15 mouse cellular contexts compared by ENCODE assay signal in the genomic region with DNA sequence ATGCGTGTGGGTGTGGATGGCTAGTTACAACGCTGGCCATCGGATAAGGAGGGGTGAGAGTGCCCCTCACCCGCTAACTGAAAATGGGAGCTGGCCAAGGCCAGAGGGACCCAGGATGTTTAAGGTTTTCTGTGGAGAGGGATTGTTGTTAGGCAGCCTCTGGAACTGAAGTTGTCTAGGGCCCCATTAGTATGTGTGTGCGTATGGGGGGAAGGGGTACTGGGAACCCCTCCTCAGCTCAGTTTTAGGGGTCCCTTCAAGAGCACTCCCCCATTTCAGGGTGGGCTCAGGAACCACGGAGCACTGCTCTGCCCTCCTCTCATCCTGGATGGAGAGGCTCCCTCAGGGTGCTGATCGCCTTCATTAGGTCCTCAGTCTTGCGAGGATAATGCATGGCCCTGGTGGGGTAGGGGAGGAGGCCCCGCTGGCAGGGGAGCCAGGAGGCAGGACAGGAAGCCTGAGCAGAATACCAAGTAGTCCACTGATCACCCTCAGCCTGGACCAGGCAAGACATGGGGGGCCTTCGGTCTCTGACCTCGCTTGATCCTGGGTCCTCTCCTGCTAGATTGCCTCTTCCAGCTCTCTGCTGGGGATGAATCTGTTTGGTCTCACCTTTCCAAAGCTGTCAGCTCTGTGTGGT. TPM values are rescaled to one million over a fixed set of nuclear protein-coding genes. Genes with fewer than 3 reads are reported as not detected.
DNase-seq lines count a peak whose midpoint lies in the region.
"Had no signal": no experiment of that assay in that cellular context is flagged by ENCODE, and none has a peak within 500 bp of the region (broad histone marks: within the 10 kb centered on the region; RNA-seq: fewer than 3 reads in every experiment).

No protein-coding gene starts in this region.

- peaks cover 40% of the 10 kb centered on the region for H3K4me1 ChIP-seq in limb, embryonic 10.5 days

- WGBS in limb, embryonic 10.5 days: 60% methylated on average over 11 of the region's 11 CpGs

- H3K36me3 ChIP-seq in limb, embryonic 10.5 days: no peaks in the 10 kb centered on the region

- H3K27ac ChIP-seq in limb, embryonic 10.5 days: peak overlapping the region; percentile 74
- H3K27ac ChIP-seq: liver, embryonic 14.5 days had no signal

- no peaks in the 10 kb centered on the region for H3K27me3 ChIP-seq in limb, embryonic 10.5 days (ENCODE audit: low read depth, poor library complexity, severe bottlenecking)

- intact Hi-C loops in left cerebral cortex, postnatal 36 days (cut with DNase I): no loop called here

- peak; percentile 25 for DNase-seq in embryo, embryonic 9.5 days (ENCODE audit: extremely low spot score)
- DNase-seq in embryo, embryonic 10 days (ENCODE audit: low spot score): no peak
- peak; percentile 53 for DNase-seq in retina, postnatal 1 day
- DNase-seq in retina, embryonic 14.5 days (ENCODE audit: low spot score): no peak
- no peak for DNase-seq in limb, embryonic 10.5 days (ENCODE audit: low spot score)
- no peak for DNase-seq in thymus, postnatal 10 days (ENCODE audit: low spot score in 2 of 2)
- no peak for DNase-seq in left cerebral cortex, postnatal 36 days (ENCODE audit: low spot score in 2 of 2)
- DNase-seq in cerebellum, adult 8-10 months: no peak
- DNase-seq: adrenal gland, postnatal 25 days; gastrocnemius, postnatal 10 days; lung, postnatal 36 days had no signal

- H3K4me3 ChIP-seq in limb, embryonic 10.5 days: peak overlapping the region; percentile 17; the same call in 1 of the 2 replicates
- H3K4me3 ChIP-seq: erythroblast, embryonic 14.5 days had no signal

- no peaks in the 10 kb centered on the region for H3K9me3 ChIP-seq in limb, embryonic 10.5 days (replicated peaks)

RNA-seq across cellular contexts. Expression of gene Cdk5rap3, which starts 23.0 kb away (rescaled TPM):
- 85.3 and 90.0 TPM in 2 replicates for polyA plus RNA-seq in limb, embryonic 10.5 days (2016; fragmentation: Nextera tagmentation; extraction: Ambion mirVana)
- 10 to 100 TPM; 30.3 to 31.5 TPM for total RNA-seq in left cerebral cortex, postnatal 36 days (2021)

RNA-seq across cellular contexts. Expression of gene Prr15l, which starts 34.6 kb away (rescaled TPM):
- polyA plus RNA-seq in limb, embryonic 10.5 days (2016; fragmentation: Nextera tagmentation; extraction: Ambion mirVana): 0.58 and 0.71 TPM in 2 replicates
- not detected for total RNA-seq in left cerebral cortex, postnatal 36 days (2021)
- total RNA-seq: gastrocnemius, postnatal 10 days; layer of hippocampus, adult 18-20 months; left cerebral cortex, postnatal 14 days had no signal

RNA-seq across cellular contexts. Expression of gene Copz2, which starts 43.7 kb away (rescaled TPM):
- polyA plus RNA-seq in limb, embryonic 10.5 days (2016; fragmentation: Nextera tagmentation; extraction: Ambion mirVana): 25.9 and 39.9 TPM in 2 replicates
- total RNA-seq in left cerebral cortex, postnatal 36 days (2021): 1 to 10 TPM; 4.5 to 5.0 TPM

RNA-seq across cellular contexts. Expression of gene Pnpo, which starts 50.5 kb away (rescaled TPM):
- 31.3 and 33.0 TPM in 2 replicates for polyA plus RNA-seq in limb, embryonic 10.5 days (2016; fragmentation: Nextera tagmentation; extraction: Ambion mirVana)
- 10 to 100 TPM; 36.1 to 43.1 TPM for total RNA-seq in left cerebral cortex, postnatal 36 days (2021)

Comparison
In these comparisons a context has a peak if more than half of its experiments do, and no peak if none do; other contexts are left out.
1. DNase-seq: peak in embryo, embryonic 9.5 days (single experiment) and retina, postnatal 1 day (single experiment); none in embryo, embryonic 10 days (single experiment), retina, embryonic 14.5 days (single experiment), limb, embryonic 10.5 days (single experiment), thymus, postnatal 10 days (0 of 2), left cerebral cortex, postnatal 36 days (0 of 2) and cerebellum, adult 8-10 months (single experiment).